Mouse (Mus musculus): ENCODE results near the gene Arl15.

Gene Arl15

GRCm38 (mm10) chr13:113844717-113845116, 50.4 kb downstream of the Arl15 start:
- CTCF ChIA-PET: no interaction called here

DNA sequence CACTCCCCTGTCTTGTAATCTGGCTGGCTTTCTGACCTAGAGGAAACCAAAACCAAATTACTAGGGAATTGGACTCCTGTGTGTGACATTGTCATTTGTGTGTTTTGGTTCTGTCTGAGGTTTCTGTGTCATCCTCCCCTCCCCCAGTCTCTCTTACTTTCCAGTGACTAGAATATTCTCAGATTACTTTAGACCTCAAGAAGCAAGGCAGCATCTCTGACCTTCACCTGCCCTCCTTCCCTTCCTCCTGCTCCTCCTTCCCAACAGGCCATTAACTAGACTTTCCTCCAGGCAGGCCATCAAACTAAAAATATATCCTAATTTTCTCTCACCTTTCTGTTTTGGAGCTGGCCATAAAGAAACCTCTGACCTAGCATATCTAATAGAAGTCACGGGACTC, 50.9 kb downstream of the Arl15 start:
- CTCF ChIA-PET: no interaction called here

DNA sequence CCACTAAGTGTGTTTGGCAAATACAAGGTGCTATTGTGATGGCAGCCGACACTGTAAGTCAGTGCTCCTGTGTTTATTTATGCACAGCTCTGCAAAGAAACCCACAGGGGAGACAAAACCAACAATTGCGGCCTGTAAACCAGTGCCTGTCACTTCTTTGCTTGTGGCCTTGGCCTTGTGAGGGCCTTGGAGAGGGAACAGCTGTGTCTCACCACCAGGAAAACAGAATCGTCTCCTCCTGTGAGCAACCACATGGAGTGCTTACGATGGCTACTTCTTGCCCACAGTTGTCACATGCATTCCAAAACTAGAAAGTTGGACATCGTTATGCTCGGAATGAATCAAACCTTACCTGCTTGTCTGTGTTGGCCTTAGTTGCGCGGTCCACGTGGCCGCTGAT, 52.1 kb downstream of the Arl15 start:
- CTCF ChIA-PET: no interaction called here

DNA sequence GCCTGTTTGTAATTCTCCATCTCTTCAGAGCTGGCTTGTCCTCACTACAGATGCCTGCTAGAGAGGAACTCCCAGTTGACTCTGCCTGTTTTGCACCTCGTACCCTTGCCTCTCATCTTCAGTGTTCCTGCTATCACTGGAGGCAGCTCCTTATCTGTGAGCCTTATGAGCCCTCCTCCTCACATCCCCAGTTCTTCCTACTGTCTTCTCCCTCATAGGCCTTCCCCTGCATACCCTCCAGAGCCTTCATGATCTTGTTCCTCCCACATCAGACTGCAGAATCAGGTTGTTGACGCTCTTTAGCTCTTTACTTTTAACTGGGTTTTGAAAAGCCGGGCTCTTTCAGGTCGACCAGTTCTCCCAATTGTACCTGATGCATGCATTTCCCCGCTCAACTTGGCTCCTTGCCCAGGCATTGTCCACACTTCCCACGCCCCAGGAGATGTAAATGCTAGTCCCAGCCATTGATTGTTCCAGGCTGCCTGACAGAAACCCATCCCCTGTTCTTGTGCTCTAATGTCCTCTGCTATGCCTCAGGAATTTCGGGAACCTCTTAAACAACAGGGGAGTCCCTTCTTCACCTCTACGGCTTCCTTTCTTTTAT, 56.2 kb downstream of the Arl15 start:
- CTCF ChIA-PET: no interaction called here

GRCm38 (mm10) chr13:113851602-113852375, 57.5 kb downstream of the Arl15 start:
- CTCF ChIA-PET: no interaction called here

- CTCF ChIA-PET: no interaction called here
These were observed 58.0 kb downstream of the Arl15 start for GRCm38 (mm10) chr13:113852376-113852666.

DNA sequence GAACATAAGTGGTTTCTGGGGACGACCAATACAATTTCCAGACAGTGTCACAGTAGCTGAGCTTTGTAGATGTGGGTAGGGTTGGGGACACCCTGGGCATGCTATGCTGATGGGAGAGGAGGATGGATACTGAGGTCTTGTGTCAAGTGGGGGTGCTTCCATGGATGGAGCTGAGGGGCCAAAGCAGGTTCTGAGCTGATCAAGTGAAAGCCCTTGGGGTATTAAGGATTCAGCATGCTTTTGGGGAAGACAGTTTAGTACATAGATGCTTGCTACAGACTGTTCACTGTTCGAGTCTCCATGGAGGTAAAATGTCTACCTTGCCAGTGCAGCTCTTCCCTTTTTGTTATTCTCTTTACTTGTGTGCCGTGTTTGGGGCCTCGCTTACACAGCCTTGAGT, 59.8 kb downstream of the Arl15 start:
- CTCF ChIA-PET: no interaction called here

DNA sequence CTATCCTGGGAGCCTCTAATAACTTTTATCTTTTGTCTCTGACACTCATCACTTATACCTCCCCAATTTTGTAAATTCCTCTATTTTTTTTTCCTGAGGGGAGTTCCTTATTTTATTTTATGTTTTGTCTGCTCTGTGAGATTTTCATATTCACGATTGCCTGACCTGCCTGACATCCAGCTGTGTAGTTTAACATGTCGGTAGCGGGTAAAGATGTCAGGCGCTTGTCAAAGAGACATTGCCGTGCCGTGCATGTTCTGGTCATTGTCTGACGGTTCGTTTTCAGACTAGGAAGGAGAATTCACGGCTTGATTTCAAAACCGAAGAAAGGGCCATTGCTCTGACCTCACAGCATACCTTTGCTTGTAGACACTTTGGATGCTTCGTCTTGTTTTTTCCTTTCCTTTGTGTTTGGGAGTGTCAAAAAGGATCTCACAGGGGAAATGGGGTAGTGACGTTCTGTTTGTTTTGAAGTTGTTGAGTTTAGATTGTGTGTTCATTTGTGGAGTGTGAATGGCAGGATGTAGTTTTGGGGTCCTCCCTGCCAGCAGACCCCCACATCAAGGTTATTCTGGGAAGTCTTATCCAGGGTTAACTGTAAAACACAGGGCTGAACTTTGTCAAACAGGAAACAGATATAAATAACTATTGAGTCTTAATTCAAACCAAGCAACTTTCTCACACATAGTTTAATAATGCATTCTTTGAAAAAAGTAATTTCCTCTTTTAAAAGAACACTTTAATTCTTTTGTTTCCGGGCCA, 60.4 kb downstream of the Arl15 start:
- CTCF ChIA-PET: no interaction called here

DNA sequence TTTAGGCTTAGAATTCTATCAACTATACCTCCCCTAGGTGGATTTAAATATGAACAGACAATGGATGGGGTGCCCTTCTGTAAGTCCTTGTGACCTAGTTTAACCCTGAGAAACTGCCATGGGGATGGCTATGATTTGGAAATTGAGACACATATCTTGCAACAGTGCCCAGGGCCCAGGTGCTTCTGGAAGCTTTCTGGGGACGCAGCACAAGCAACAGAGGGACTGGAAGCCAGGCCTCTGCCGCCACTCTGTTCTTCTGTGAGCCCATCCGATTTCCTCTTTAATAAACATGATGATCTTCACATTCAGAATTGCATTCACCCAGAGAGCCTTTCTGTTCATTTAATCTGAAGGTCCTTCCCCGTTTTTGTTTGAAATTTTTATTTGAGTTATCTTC, 62.6 kb downstream of the Arl15 start:
- CTCF ChIA-PET: no interaction called here

- CTCF ChIA-PET: interaction anchor here (0.7 kb wide), 1 partner anchor 159 kb away, joined by 8 read pairs; no protein-coding TSS in a partner anchor
These were observed 64.5 kb downstream of the Arl15 start for GRCm38 (mm10) chr13:113858667-113859391.

GRCm38 (mm10) chr13:113859392-113859776, 65.1 kb downstream of the Arl15 start:
- CTCF ChIA-PET: no interaction called here

DNA sequence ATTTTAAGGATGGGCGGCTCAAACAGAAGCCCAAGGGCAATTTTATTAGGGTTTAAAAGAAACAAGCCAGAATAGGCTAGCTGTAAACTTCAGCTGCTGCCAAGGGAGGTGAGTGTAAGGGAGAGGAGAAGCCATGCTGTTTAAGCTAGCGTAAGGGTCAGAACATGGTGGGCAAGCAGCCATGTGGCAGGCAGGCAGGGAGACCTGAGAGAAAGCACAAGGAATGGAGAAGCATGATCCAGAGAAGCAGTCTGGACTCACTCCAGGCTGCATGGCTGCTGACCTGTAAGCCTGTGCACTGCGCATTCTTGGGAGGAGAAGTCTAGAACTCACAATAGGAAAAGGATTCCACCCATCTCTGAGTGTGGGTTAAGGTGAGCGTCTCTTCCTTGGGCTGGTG, 66.5 kb downstream of the Arl15 start:
- CTCF ChIA-PET: no interaction called here

GRCm38 (mm10) chr13:113861231-113861630, 66.9 kb downstream of the Arl15 start:
- CTCF ChIA-PET: no interaction called here

- CTCF ChIA-PET: no interaction called here
These were observed 68.6 kb downstream of the Arl15 start for GRCm38 (mm10) chr13:113862951-113863350.

DNA sequence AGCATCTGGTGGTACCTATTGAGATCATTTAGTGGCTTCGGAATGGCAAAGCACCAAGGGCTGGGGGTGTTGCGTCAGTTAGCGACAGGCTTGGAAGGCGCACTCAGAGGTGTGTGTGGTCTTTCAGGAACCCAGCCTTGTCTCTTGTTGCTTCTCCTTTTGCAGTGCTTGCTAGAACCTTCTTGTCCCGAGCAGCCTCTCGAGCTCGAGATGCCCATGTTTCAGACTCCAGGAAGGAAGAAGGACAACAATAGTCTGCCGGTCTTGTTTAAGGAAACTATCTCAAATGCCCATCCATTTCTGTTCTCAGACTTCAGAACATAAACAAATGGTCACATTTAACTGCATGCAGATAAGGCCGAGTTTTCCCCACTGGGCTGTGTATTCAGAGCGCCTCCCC, 69.4 kb downstream of the Arl15 start:
- CTCF ChIA-PET: no interaction called here

GRCm38 (mm10) chr13:113864278-113864677, 70.0 kb downstream of the Arl15 start:
- CTCF ChIA-PET: no interaction called here

- CTCF ChIA-PET: interaction anchor here (0.7 to 1.2 kb wide), 2 partner anchors 24 to 172 kb away, joined by 3 to 4 read pairs; no protein-coding TSS in a partner anchor
These were observed 70.6 kb downstream of the Arl15 start for GRCm38 (mm10) chr13:113864893-113865292.

DNA sequence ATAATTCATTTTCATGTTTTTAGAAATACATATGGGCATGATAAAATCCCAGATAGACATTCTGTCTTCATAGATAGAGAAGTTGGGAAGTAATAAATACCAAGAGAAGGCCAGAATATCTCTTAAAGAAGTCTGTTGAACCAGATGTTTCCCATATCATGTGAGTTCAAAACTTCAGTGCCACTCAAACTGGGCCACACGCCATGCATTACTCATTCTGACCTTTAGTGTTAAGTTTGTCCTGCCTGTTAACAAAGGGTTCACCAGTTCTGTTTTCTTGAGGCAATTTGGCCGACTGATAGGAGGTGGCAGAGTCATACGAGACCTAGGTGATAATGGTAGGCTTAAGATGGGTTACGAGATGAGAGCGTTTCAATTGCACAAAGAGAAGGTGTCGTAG, 71.1 kb downstream of the Arl15 start:
- CTCF ChIA-PET: interaction anchor here (0.6 to 1.2 kb wide), 3 partner anchors 24 to 1056 kb away, joined by 3 to 4 read pairs (median 3); no protein-coding TSS in a partner anchor

DNA sequence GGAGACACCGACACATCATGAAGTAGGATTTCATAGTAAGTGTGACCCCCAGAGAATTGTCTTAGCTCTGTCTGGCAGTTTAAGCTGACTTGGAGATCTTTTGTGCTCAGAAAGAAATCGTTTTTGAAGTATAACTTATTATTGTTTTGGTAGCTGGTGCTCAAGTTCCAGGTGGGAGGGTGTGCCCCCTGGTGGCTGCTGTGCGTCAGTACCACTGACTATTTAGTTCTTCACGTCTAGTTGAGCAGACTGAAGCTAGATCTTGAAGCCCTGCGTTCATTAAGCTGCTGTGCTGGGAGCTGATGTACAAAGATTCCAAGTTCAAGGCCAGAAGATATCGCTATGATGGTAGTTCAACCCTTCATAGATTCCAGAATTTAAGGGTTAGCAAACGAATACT, 71.5 kb downstream of the Arl15 start:
- CTCF ChIA-PET: interaction anchor here (0.6 to 1.2 kb wide), 2 partner anchors 173 to 1055 kb away, joined by 3 to 4 read pairs; no protein-coding TSS in a partner anchor

DNA sequence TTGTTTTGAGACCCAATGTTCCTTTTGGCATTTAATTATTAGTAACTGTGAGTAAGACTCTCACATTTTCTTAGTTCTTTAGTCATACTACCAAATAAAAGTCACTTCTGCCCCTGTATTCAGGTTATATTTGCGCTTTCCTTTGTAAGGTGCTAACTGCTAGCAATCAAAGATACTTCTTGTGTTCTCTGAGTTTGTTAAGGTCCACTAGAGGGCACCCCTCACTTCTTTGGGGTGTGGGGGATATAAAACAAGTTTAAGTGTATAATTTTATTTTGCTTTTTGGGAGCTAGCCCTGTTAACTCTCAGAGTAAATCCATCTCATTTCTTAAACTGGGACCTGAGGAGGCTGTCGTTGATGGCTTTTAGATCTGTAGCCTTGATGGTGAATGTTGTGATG, 73.4 kb downstream of the Arl15 start:
- CTCF ChIA-PET: interaction anchor here (0.6 to 0.7 kb wide), 2 partner anchors 70 to 382 kb away, joined by 3 read pairs; no protein-coding TSS in a partner anchor

GRCm38 (mm10) chr13:113869212-113870205, 75.2 kb downstream of the Arl15 start:
- CTCF ChIA-PET: no interaction called here
